Mouse (Mus musculus): ENCODE results near the gene Slc11a1.

Slc11a1 gene

GRCm38 (mm10) chr1:74388398-74388920 is 13.5 kb downstream of the Slc11a1 start:
- peak; percentile 48 for DNase-seq

- peak; percentile 35 for DNase-seq
Observed at GRCm38 (mm10) chr1:74389831-74390286, 14.9 kb downstream of the Slc11a1 start.

- DNase-seq = peak; percentile 69
Observed at GRCm38 (mm10) chr1:74390287-74390906, 15.4 kb downstream of the Slc11a1 start.

- peak; percentile 96 for DNase-seq
Observed at GRCm38 (mm10) chr1:74390924-74391748, 16.1 kb downstream of the Slc11a1 start, which contains the start of gene Ctdsp1. Ctdsp1 (plus strand) TSS chr1:74391509.

GRCm38 (mm10) chr1:74391844-74392441 is 16.9 kb downstream of the Slc11a1 start:
- peak; percentile 84 for DNase-seq

- peak; percentile 55 for DNase-seq
Observed at GRCm38 (mm10) chr1:74392446-74392994, 17.5 kb downstream of the Slc11a1 start.

- DNase-seq = peak; percentile 65
Observed at GRCm38 (mm10) chr1:74393010-74393409, 18.0 kb downstream of the Slc11a1 start.

GRCm38 (mm10) chr1:74393697-74394096 is 18.7 kb downstream of the Slc11a1 start:
- DNase-seq = peak; percentile 57

- peak; percentile 40 for DNase-seq
Observed at GRCm38 (mm10) chr1:74394311-74394710, 19.3 kb downstream of the Slc11a1 start.

- peak; percentile 42 for DNase-seq
Observed at GRCm38 (mm10) chr1:74394858-74395257, 19.9 kb downstream of the Slc11a1 start.

- peak; percentile 39 for DNase-seq
Observed at GRCm38 (mm10) chr1:74395290-74395689, 20.3 kb downstream of the Slc11a1 start.

- peak; percentile 59 for DNase-seq
Observed at GRCm38 (mm10) chr1:74396456-74397222, 21.6 kb downstream of the Slc11a1 start.

- peak; percentile 97 for DNase-seq
Observed at GRCm38 (mm10) chr1:74397268-74397918, 22.4 kb downstream of the Slc11a1 start.

- DNase-seq = peak; percentile 77
Observed at GRCm38 (mm10) chr1:74397919-74398451, 23.0 kb downstream of the Slc11a1 start.

GRCm38 (mm10) chr1:74400531-74400930 is 25.5 kb downstream of the Slc11a1 start:
- DNase-seq = no peak

GRCm38 (mm10) chr1:74401015-74401702 is 26.2 kb downstream of the Slc11a1 start:
- no peak for DNase-seq

GRCm38 (mm10) chr1:74404206-74404605 is 29.2 kb downstream of the Slc11a1 start:
- DNase-seq = no peak

GRCm38 (mm10) chr1:74408589-74409504 is 33.9 kb downstream of the Slc11a1 start, which contains the start of gene Vil1:
Vil1 (plus strand) TSS chr1:74409376.
- DNase-seq = no peak

- DNase-seq = no peak
Observed at GRCm38 (mm10) chr1:74411753-74412325, 36.8 kb downstream of the Slc11a1 start.

All from cerebellum, adult 11-12 months (tissue).